8 mouse cellular contexts compared by ENCODE assay signal in the genomic region with DNA sequence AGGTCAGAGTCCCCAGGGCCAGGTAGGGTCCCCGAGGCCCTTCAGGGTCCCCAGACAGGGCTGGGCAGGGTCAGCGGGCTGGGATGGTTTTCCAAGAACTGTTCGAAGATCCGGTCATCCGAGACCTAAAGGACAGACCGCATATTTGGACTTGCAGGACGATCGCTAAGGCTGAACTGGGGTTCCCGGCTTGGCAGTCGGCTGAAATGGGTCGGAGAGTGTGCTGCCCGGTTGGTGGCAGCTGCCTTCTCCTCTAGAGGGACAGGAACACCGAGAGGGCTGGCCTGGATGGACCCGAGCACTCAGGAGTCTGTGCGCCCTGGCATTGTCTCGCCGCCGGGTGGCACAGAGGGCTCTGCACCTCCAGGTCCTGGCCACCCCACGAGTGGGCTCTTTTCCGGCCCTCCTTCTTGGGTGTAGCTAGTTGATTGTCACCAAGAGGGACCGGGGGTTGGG. TPM values are rescaled to one million over a fixed set of nuclear protein-coding genes. Genes with fewer than 3 reads are reported as not detected.
A peak's percentile ranks its signal among the peaks of the same experiment; 100 is the strongest.
DNase-seq lines count a peak whose midpoint lies in the region; ATAC-seq and TF ChIP-seq lines count a peak whose summit lies in the region.

No protein-coding gene starts in this region.

- peak overlapping the region; percentile 73 for H3K4me3 ChIP-seq in bone marrow, adult 2 months (replicated peaks; ENCODE audit: control insufficient read depth, low read depth, low read length)
- peak overlapping the region; percentile 88 for H3K4me3 ChIP-seq in embryonic fibroblast, embryonic 13.5 days (ENCODE audit: insufficient read depth, low read length)
- H3K4me3 ChIP-seq in heart, embryonic 13.5 days = peak overlapping the region; percentile 81
- H3K4me3 ChIP-seq in kidney, embryonic 16.5 days (ENCODE audit: low read length) = peak overlapping the region; percentile 79
- H3K4me3 ChIP-seq in liver, embryonic 14.5 days (ENCODE audit: insufficient read depth in 1 of 2, low read depth in 2 of 2, low read length in 2 of 2) = peak overlapping the region; percentile 45 to 49
- H3K4me3 ChIP-seq in stomach, embryonic 16.5 days (replicated peaks; ENCODE audit: low read length) = peak overlapping the region; percentile 81

- TF ChIP-seq POLR2A in bone marrow, adult 2 months (IDR thresholded peaks at IDR 0.05; ENCODE audit: borderline replicate concordance, control insufficient read depth, low read depth, low read length) = no peak
- peak; percentile 14; the same call in 1 of the 2 replicates for TF ChIP-seq POLR2A in embryonic fibroblast, embryonic 13.5 days (IDR thresholded peaks at IDR 0.05; ENCODE audit: low read depth, low read length)

- peaks cover 4% of the 10 kb centered on the region for H3K4me1 ChIP-seq in bone marrow, adult 2 months (ENCODE audit: control insufficient read depth, insufficient read depth, low read length)
- peaks cover 11% of the 10 kb centered on the region for H3K4me1 ChIP-seq in embryonic fibroblast, embryonic 13.5 days (ENCODE audit: control insufficient read depth, insufficient read depth, low read length)
- peaks cover 51% of the 10 kb centered on the region for H3K4me1 ChIP-seq in heart, embryonic 13.5 days
- peaks cover 48% of the 10 kb centered on the region for H3K4me1 ChIP-seq in kidney, embryonic 16.5 days (ENCODE audit: insufficient read depth, low read length)
- peaks cover 0 to 5% of the 10 kb centered on the region in 2 experiments; a peak in 1 of 4 replicates for H3K4me1 ChIP-seq in liver, embryonic 14.5 days (replicated peaks; ENCODE audit: control insufficient read depth in 2 of 2, insufficient read depth in 2 of 2, low read length in 1 of 2)
- H3K4me1 ChIP-seq in stomach, embryonic 16.5 days (ENCODE audit: control insufficient read depth, insufficient read depth, low read length) = peaks cover 15% of the 10 kb centered on the region

- no peaks in the 10 kb centered on the region for H3K9me3 ChIP-seq in heart, embryonic 13.5 days
- H3K9me3 ChIP-seq in kidney, embryonic 16.5 days (ENCODE audit: low read length) = no peaks in the 10 kb centered on the region
- no peaks in the 10 kb centered on the region for H3K9me3 ChIP-seq in liver, embryonic 14.5 days (ENCODE audit: control insufficient read depth, low read length)
- no peaks in the 10 kb centered on the region for H3K9me3 ChIP-seq in stomach, embryonic 16.5 days (replicated peaks; ENCODE audit: control insufficient read depth, low read length)

- no peak for TF ChIP-seq EP300 in liver, embryonic 14.5 days (IDR thresholded peaks at IDR 0.05; ENCODE audit: low read depth)

- no peaks in the 10 kb centered on the region for H3K36me3 ChIP-seq in heart, embryonic 13.5 days
- no peaks in the 10 kb centered on the region for H3K36me3 ChIP-seq in kidney, embryonic 16.5 days (ENCODE audit: insufficient read depth, low read length)
- H3K36me3 ChIP-seq in liver, embryonic 14.5 days (replicated peaks; ENCODE audit: control insufficient read depth, insufficient read depth, low read depth) = no peaks in the 10 kb centered on the region
- no peaks in the 10 kb centered on the region for H3K36me3 ChIP-seq in stomach, embryonic 16.5 days (ENCODE audit: control insufficient read depth, insufficient read depth, low read length)

- ATAC-seq in heart, embryonic 13.5 days (ENCODE audit: extremely low read depth, insufficient number of reproducible peaks, low FRiP score, low TSS enrichment) = peak; percentile 26; the same call in 1 of the 2 replicates
- peak; percentile 52 for ATAC-seq in kidney, embryonic 16.5 days (ENCODE audit: low FRiP score, low TSS enrichment)
- ATAC-seq in liver, embryonic 14.5 days (ENCODE audit: insufficient read depth) = peak; percentile 16; the same call in 1 of the 2 replicates
- ATAC-seq in stomach, embryonic 16.5 days (ENCODE audit: insufficient read depth, low FRiP score) = 0 out of 2 replicates have a peak, but pooled peaks have one; percentile 6

- H3K27ac ChIP-seq in bone marrow, adult 2 months (ENCODE audit: control insufficient read depth, insufficient read depth, low read depth, low read length, poor library complexity) = peak overlapping the region; percentile 17; the same call in 1 of the 2 replicates
- H3K27ac ChIP-seq in embryonic fibroblast, embryonic 13.5 days (ENCODE audit: insufficient read depth, low read length) = peak overlapping the region; percentile 73
- peak overlapping the region; percentile 80 for H3K27ac ChIP-seq in heart, embryonic 13.5 days (replicated peaks)
- H3K27ac ChIP-seq in kidney, embryonic 16.5 days (ENCODE audit: low read length) = peak overlapping the region; percentile 87
- H3K27ac ChIP-seq in liver, embryonic 14.5 days = no peak overlapping the region
- H3K27ac ChIP-seq in stomach, embryonic 16.5 days (ENCODE audit: low read length) = peak overlapping the region; percentile 84

- 0 out of 2 replicates have a peak, but pooled peaks cover 9% of the 10 kb centered on the region for H3K27me3 ChIP-seq in heart, embryonic 13.5 days (replicated peaks)
- H3K27me3 ChIP-seq in kidney, embryonic 16.5 days (ENCODE audit: insufficient read depth, low read length) = no peaks in the 10 kb centered on the region
- peaks cover 15% of the 10 kb centered on the region for H3K27me3 ChIP-seq in liver, embryonic 14.5 days (ENCODE audit: control insufficient read depth, insufficient read depth, low read length)
- no peaks in the 10 kb centered on the region for H3K27me3 ChIP-seq in stomach, embryonic 16.5 days (ENCODE audit: control insufficient read depth, insufficient read depth, low read length)

- no peak for TF ChIP-seq CTCF in bone marrow, adult 2 months (IDR thresholded peaks at IDR 0.05; ENCODE audit: control insufficient read depth, insufficient read depth, low read length)
- no peak for TF ChIP-seq CTCF in embryonic fibroblast, embryonic 13.5 days (IDR thresholded peaks at IDR 0.05; ENCODE audit: borderline replicate concordance, insufficient read depth, low read length)
- no peak for TF ChIP-seq CTCF in liver, embryonic 14.5 days (IDR thresholded peaks at IDR 0.05; ENCODE audit: low read depth)

- peak overlapping the region; percentile 90 for H3K4me2 ChIP-seq in heart, embryonic 13.5 days
- H3K4me2 ChIP-seq in kidney, embryonic 16.5 days (replicated peaks; ENCODE audit: low read depth, low read length) = peak overlapping the region; percentile 92
- H3K4me2 ChIP-seq in liver, embryonic 14.5 days (ENCODE audit: low read depth) = peak overlapping the region; percentile 55
- H3K4me2 ChIP-seq in stomach, embryonic 16.5 days (ENCODE audit: low read depth, low read length) = peak overlapping the region; percentile 80

- peak; percentile 61 for DNase-seq in B cell, adult 2 months
- no peak for DNase-seq in liver, embryonic 14.5 days (ENCODE audit: low read depth in 3 of 3, low spot score in 3 of 3)
- DNase-seq in naive thymus-derived CD4-positive, alpha-beta T cell, adult 2 months (ENCODE audit: low read depth) = peak; percentile 59

- H3K9ac ChIP-seq in heart, embryonic 13.5 days = peak overlapping the region; percentile 95
- H3K9ac ChIP-seq in kidney, embryonic 16.5 days (replicated peaks; ENCODE audit: low read length) = peak overlapping the region; percentile 78
- H3K9ac ChIP-seq in liver, embryonic 14.5 days (replicated peaks) = no peak overlapping the region; the same call in 1 of the 2 replicates
- H3K9ac ChIP-seq in stomach, embryonic 16.5 days (ENCODE audit: low read length) = peak overlapping the region; percentile 96

- 4% methylated on average over 21 of the region's 21 CpGs for WGBS in bone marrow, adult 2 months
- WGBS in heart, embryonic 13.5 days = 1% methylated on average over 21 of the region's 21 CpGs
- WGBS in kidney, embryonic 16.5 days = under 1% methylated on average over 21 of the region's 21 CpGs
- 4% methylated on average over 21 of the region's 21 CpGs for WGBS in liver, embryonic 14.5 days (ENCODE audit: insufficient replicate concordance)
- WGBS in stomach, embryonic 16.5 days = under 1% methylated on average over 21 of the region's 21 CpGs

RNA-seq across cellular contexts. Expression of gene Afap1, which starts 0.7 kb away (rescaled TPM):
- 1.8 and 5.4 TPM in 2 replicates for polyA plus RNA-seq in bone marrow, adult 2 months (2011; ENCODE audit: insufficient read depth, insufficient read length, low replicate concordance, missing spikeins)
- polyA plus RNA-seq in embryonic fibroblast, embryonic 13.5 days (2011; ENCODE audit: insufficient read length, low read depth, missing spikeins) = 64.3 and 71.8 TPM in 2 replicates
- polyA plus RNA-seq in heart, embryonic 13.5 days (2015; fragmentation: Nextera tagmentation; extraction: Ambion mirVana) = 24.9 and 26.9 TPM in 2 replicates
- 22.8 and 28.1 TPM in 2 replicates for polyA plus RNA-seq in kidney, embryonic 16.5 days (2015; fragmentation: Nextera tagmentation; extraction: Ambion mirVana)
- 0.58 and 0.78 TPM in 2 replicates for polyA plus RNA-seq in liver, embryonic 14.5 days (2012; rRNA removed)
- polyA plus RNA-seq in liver, embryonic 14.5 days (2014; fragmentation: Nextera tagmentation; extraction: Ambion mirVana) = 0.73 and 0.76 TPM in 2 replicates
- polyA plus RNA-seq in stomach, embryonic 16.5 days (2015; fragmentation: Nextera tagmentation; extraction: Ambion mirVana) = 19.2 and 20.4 TPM in 2 replicates

Comparison
In these comparisons a context has a peak if more than half of its experiments do, and no peak if none do; other contexts are left out.
1. DNase-seq: peak in B cell, adult 2 months (2 of 2) and naive thymus-derived CD4-positive, alpha-beta T cell, adult 2 months (single experiment); none in liver, embryonic 14.5 days (0 of 3).
2. Peak in every context shown above with its lines, with median percentiles within 50 percentile points of each other: H3K4me3 ChIP-seq, ATAC-seq and H3K4me2 ChIP-seq.